Mouse (Mus musculus) fibroblast of lung, adult 2 months (primary cell): ENCODE data around the gene Uncx.

ENCODE experiments used
- DNase-seq: peaks from one replicate; pipeline ENCODE4 v3.0.0-alpha.2; 2011; ENCODE audit warnings: low read depth

Gene Uncx

DNA sequence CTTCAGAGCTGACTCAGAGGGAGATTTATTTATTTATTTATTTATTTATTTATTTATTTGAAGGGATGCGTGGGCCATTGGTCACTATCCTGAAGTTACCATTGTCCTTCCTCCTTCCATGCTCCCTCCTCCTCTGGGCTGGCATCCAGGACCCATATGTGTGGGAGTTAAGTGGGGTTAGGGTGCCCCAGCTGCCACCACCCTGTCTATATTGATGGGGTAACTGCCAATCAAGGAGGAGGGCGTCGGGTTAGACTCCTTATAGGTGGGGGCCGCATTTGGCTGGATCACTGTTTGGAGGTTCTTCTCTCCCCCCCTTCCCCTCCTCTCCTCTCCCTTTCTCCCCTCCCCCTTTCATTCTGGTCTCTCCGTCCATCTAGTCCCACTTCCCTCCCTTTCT, 738 bp upstream of the Uncx start:
- no peak for DNase-seq

DNA sequence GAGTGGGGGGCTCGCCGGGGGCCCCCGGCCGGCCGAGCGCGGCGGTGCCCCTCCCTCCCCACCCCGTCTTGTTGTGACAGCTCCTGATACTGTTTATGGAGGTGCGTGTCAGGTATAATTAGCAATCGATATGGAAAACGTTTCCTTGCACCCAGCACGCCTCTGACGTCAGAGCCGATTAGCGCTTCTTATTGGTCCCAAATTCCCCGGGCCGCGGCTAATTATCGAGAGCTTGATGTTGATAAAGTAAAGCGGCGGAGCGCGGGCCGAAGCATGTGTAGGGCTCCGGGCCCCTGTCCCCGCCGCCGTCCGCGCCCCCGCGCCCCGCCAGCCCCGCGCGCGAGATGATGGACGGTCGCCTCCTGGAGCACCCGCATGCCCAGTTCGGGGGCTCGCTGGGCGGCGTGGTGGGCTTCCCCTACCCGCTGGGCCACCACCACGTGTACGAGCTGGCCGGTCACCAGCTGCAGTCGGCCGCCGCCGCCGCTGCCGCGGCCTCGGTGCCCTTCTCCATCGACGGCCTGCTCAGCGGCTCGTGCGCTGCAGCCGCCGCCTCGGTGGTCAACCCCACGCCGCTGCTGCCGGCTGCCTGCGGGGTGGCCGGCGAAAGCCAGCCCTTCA, 466 bp downstream of the Uncx start:
- no peak for DNase-seq

DNA sequence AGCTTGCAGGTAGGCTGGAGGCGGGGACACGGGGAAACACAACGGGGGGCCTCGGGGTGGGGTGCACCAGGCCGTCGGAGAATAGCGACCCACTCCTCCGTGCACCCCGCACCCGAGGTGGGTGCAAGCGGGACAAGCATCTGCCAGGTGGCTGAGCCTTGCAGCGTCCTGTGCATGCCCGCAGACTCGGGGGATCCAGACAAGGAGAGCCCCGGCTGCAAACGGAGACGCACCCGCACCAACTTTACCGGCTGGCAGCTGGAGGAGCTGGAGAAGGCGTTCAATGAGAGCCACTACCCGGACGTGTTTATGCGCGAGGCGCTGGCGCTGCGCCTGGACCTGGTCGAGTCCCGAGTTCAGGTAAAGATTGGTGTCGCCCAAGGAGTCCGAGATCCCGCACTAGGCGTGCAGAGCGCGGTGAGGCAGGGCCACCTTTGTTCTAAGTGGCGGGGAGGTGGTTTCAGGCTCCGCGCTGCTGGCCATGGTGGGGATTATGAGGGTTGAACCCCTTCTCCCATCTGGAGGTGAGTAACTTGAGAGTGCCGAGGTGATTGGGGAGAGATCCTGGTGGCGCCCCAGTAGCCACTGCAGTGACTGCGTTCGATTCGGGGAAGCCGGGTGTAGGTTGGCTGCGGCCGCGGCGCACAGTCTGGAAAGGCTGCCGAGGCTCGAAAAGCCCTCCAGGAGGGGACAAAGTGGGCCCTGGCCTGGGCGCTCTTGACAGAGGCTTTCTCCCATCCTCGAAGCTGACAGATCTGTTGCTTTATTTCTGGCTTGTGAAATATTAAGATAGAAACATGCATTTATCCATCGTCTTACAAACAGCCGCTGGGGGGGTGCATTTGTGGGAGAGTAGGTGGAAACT, 1.2 kb downstream of the Uncx start:
- DNase-seq = no peak

DNA sequence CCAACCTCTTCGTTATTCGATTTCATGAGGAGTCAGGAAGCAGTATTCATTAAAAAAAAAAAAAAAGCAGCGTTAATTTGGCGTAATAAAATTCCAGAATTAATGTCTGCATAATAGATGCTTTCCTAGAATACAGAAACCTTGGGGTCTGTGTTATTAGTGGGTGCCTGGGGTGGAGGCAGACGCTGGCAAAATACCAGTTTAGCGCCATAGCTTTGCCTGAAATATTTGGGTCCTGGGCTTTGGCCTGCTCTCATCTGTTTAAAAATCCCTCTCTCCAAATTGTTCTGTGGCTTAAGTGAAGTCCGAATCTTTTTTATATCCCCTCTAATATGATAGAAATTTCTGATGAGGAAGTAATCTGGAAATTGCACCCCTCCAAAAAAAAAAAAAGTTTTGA, 1.9 kb downstream of the Uncx start:
- no peak for DNase-seq

DNA sequence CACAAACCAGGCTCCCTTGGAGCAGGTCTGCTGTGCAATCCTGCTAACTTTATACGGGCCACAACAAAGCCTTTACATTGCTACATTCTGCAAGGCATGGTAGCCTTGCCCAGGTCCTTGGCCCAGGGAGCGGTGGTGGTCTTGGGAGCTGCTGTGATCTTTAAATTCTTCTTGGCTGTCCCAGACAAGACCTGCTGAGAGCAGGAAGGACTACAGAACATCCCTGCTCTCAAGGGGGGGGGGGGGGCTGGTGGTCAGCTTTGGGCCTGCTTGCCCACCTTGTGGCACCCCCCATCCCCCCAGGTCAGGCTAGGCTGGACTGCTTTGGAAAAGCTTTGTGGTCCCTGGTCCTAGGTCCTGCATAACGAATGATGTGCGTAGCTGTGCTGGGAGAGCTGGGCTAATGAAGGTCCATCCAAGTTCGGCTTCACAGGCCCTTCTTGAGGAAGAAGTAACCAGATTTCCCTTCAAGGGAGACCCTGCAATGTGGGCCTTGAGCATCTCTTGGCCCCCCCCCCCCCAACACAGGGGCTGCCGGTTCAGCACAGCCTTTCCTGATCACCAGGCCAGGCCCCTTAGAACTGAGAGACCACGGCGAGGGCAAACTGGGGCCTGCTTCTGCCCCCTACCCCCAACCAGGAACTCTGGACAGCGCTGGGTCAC, 2.5 kb downstream of the Uncx start:
- no peak for DNase-seq

DNA sequence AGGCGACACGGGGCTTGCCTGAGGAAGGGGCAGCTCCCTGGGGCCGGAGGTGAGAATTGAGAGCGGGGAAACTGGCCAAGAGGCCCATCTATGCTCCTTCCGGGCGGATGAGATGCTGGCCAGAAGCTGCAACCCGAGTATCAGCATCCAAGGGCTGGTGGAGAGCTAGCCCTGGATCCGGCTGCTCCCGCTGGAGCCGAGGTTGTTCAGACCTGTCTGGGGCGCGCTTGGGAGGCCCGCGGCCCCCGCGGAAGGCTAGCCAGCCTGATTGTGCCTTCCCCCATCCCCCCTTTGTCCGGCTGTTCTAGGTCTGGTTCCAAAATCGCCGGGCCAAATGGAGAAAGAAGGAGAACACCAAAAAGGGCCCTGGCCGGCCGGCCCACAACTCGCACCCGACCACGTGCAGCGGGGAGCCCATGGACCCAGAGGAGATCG, 3.1 kb downstream of the Uncx start:
- DNase-seq = no peak

DNA sequence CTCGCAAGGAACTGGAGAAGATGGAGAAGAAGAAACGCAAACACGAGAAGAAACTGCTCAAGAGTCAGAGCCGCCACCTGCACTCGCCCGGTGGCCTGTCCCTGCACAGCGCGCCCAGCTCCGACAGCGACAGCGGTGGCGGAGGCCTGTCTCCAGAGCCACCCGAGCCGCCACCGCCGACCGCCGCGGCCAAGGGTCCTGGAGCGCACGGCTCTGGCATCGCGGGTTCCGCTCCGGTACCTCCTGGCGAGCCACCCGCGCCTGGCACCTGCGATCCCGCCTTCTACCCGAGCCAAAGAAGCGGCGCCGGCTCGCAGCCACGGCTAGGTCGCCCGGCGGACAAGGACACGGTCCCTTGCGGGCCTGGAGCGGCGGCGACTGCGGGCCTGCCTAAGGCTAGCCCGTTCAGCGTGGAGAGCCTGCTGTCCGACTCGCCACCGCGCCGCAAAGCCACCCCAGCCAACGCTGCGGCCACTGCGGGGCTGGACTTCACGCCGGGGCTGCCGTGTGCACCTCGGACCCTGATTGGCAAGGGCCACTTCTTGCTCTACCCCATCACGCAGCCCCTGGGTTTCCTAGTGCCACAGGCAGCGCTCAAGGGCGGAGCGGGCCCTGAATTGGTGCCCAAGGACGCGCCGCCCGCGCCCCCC, 3.6 kb downstream of the Uncx start:
- no peak for DNase-seq

DNA sequence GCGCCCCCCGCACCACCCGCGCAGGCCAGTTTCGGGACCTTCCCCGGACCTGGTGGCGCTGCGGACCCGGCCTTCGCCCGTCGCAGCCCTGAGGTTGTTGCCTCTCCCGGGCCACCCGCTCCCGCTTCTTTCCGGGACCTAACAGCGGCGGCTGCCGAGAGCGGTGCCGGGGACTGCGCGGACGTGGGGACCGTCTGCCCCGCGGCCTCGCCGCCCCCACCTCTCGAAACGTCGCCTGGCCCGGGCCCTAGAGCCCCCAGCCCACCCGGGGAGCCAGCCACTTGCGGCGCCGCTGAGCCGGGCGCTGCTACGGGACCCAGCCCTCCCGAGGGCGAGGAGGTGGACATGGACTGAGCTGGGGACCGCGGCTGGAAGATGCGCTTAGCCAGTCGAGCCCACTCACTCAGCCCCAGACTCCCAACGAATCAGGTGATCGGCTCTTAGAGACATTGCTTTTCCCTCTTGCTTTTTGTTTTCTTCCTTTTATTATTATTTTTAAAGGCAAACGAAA, 4.2 kb downstream of the Uncx start:
- no peak for DNase-seq

DNA sequence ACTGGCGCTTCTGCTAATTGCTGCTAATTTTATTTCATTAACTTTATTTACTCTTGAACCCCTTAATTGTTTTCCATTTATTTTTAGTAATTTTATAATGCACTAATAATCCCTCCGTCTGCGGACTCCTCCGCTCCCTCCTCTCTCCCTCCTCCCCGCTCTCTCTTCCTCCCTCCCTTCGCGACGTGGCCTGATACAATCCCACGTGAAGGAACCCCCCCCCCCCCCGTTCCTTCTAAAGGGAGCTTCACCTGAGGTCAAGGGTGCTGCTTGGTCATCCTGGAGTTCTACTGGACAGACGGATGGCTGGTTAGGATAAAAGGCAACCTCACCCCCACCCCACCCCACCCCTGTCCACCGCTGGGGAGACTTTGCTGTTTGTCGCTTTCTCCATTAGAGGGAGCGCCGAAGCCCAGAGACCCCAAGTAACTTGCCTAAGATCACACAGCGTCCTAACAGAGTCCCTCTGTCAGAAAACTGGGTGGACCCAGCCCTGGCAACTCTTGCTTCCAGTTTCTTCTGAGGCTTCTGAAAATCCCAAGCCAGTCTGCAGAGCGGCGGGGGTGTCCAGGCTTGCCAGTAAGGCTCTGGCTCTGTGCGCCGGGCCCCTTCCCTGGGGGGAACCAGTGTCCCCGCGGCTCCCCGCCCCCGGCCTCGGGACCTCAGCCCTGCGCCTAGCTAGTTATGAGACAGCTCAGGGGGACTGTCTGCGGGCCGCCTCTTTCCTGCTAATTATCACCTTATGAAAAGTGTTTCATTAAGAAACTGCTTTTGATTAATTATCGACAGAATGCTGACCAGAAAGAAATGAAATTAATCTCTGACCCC, 10.4 kb downstream of the Uncx start:
- DNase-seq = no peak

DNA sequence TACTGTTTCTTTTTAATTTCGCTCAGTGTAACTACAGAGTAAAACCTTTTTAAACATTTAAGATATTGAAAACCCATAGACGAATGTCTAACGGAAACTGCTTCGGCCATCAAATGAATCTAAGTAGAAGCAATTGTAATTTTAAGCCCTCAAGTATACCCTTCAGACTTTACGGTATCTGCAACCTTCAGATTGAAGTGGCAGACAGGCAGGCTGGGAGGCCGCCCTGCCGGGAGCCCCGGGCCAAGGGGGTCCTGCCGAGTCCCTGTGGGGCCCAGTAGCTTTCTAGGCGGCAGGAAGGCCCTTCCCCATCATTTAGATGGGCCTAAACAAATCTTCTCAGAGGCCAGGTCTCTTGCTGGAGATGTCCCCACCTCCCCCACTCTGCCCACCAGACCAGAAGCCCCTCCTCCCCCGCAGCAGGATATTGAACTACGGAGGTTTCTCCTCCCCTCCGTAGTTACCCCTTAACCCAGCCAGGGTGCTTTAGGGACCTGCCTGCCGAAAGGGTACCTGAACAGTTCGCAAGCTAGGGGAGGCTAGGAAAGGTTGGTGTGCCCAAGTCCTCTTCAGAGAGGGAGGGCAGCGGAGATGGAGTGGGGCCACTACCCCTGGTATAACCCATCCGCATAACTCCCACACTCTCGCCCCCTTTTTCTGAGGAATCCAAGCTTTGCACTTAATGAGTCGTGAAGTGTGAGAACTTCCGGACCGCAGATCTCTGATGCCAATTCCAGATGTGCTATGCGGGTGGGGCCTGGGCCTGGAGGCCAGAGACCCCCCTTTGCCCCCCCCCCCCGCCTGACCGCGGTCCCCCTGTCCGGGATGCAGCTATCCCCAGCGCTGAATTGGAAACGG, 11.4 kb downstream of the Uncx start:
- no peak for DNase-seq

DNA sequence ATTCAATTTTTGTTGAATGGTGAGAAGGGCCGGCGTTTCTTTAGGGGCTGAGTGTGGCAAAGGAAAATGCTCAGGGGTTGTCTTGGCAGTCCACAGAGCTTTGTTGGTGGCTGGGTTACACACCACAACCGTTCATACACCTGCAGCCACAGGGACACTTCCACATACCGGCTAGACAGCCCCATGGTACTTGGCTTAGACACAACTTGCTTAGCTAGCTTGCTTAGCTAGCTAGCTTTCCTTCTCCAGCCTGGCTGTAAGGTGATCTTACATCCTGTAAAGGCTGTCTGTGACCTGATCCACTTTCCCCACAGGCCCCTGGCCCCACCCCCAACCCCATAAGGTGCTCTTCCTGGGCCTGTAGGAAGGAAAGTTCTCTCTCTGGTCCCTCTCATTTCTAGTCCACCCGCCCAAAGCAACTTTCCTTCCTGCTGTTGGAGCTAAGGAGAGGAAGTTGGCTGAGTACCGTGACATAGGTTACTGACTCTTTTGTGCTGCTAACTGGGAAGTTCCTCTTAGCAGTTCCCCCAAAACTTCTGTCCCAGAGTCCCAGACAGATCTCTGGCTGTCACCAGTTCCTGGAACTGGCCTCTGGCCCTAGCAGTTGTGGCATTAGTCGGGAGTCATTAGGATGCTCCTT, 12.3 kb downstream of the Uncx start:
- no peak for DNase-seq

DNA sequence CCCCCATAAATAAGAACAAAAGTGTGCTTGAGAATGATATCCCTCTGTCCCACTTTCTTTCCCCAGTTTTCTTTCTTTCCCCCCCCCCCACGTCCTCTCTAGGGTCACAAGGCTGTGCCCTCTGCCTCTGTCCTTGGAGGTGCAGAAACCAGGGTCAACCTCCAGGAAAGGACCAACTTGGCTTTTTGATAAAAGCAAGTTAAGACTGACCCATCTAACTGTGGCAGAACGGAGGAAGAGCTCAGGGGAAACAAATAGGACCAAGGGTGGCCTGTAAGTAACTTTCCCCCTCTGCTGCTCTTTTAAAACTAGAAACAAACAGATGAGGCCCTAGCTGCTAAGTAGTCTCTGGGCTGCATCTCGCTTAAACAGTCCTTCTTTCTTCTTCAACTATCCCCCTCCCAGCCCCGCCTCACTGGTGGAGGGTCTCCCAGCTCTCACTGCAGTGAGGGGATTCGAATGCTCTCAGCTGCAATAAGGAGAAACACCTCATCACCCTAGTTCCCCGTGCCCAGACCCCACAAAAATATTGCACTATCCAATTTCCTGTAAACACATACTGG, 12.9 kb downstream of the Uncx start:
- DNase-seq = no peak

DNA sequence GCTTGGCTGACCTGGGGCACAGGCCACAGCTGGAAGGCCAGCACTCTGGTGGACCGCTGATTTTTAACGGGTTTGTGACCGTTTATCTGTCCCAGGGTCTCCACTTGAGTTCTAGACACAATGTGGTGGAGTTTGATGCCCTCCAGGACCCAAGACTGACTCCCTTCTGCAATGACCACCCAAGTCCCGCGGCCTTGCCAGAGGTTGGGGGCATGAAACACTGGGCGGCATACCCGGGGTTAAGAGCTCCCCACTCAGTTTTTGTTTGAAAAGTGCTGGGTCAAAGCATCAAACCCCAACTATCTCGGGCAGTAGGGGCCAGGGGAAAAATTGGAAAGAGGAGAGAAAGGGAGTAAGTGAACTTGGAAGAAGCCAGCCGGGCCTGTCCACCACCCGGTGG, 13.8 kb downstream of the Uncx start:
- no peak for DNase-seq

DNA sequence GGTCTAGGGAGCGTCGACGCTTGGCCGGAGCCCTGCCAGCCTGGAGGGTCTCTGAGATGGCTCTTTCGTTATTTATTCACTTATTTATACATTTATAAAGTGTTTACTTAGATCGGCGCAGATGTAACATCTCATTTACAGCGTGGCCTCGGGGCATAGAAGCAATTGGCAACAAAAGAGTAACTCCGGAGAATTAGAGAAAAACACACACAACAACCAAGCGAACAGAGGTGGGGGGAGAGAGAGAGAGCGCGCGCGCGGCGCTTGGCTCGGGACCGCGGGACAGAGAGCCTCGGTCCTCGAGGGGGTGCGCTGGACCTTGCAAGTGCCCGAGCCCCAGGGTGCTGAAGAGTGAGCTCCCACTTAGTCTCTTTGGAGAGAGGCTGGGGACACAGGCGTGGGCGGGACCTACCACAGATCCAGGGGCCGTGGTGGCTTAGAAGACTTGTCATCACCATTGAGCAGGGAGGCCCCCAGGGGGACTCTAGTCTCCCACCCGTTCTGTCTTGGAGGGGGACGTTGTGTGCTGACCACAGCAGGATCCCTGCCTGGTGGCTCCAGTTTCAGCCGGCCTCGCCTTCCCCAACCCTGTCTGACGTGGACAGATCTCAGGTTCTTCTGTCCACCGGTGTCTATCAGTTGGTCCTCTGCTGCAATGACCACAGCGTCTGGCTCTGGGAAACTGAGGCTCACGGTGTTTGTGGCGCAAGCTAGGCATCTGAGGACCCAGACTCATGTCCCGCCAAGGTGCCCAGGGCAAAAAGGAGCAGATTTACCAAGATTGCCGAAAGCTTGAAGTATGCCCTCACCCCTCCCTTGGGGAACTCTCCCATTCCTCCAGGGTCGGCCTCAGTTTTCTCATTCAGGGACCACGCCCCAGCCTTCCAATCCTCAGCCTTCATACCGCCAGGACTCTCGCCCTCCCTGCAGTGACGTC, 14.5 kb downstream of the Uncx start:
- no peak for DNase-seq

DNA sequence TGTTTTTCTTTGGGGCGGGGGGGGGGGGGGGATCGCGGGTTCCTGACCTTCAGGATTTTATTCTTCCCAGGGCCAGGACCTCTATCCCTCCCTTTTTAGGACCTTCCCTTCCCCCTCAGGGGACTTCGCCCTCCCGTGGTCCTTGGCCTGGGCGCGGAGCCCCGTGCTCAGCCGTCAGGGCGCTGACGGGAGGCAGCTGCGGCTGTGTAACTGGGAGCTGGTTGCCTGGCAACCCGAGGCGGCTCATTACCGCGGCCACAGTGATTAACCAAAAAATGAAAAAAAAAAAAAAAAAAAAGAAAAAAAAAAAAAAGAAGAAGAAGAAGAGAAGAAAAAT, 15.1 kb downstream of the Uncx start:
- DNase-seq = no peak

DNA sequence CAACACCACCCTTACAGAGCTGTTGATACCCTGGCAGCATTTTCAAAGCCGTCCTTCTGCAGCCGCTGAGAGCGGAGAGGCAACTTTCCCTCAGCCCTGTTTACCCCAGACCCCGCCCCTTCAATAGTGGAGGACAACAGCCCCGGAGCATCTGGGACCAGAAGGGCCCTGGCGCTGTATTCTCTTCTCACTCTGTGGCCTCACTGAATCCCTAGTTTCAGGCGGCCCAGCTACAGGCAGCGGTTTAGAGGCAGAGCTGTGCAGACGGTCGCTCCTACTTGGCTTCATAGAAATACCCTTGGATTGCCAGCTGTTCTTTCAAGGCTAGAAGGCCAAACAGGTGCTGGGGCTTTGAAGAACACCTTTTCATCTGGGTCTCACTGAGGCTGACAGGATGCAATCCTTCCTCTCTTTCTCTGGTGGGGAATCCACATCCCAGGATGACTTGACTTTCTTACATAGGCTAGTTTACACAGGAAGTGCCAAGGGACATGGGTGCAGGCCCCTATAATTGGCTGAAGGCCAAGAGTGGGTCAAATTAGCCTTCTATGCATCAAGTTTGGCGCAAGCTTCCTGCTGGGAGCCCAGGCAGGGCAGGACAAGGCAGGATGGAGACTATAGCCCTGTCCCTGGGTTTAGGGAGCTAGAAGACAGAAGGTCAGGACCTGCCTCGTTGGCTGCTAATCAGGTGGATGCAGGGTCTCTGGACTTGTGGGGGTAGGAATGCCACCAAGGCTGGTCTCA, 15.8 kb downstream of the Uncx start:
- no peak for DNase-seq

DNA sequence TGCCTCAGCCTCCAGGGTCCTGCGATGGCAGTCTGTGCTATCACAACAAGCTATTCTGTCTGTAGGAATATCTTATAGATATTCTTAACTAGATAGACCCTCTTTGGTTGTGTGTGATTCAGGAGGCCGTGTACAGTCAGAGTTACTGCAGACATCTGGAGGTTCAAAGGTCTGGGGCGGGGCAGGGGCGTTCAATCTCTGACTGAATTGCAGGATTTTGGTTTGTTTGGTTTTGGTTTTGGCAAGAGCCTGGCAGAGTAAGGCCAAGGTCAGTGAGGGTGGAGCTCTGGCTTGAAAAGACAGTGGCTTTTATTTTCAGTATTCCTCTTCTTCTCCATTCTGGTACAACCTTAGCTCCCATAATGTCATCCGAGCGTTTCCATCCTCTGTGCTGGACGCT, 16.5 kb downstream of the Uncx start:
- no peak for DNase-seq

DNA sequence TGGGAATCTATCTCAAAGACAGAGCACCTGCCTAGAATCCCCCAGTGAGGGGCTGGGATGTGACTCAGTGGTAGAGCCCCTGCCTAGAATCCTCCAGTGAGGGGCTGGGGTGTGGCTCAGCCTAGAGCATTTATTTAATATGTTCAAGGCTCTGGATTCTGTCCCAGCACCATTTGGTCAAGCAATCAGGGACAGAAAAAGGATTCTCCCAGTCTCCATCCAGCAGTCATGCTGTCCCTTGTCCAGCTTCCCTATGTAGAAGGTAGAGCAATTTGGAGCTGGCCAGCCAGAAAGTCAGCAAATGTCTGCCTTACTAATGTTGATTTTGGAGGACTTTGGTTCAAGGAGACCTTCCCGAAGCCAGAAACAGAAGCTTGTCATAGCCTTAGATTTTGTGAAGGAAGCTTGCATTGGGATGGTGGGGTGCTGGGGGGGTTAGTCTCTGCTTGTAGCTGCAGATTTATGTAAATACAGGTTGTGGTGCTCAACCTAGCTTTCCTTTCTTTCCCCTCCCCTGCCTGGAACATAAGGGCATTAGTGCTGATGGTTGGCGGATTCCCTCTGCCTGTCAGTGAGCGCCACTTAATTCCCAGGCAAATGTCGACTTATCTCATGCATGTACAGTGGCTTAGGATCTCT, 18.2 kb downstream of the Uncx start:
- no peak for DNase-seq
